Mouse (Mus musculus) hindbrain, embryonic 14.5 days (tissue): ENCODE data around the gene Emp1. TPM values are rescaled to one million over a fixed set of nuclear protein-coding genes. Genes with fewer than 3 reads are reported as not detected.

ENCODE experiments used
- ATAC-seq: fragments of 200-750 bp; cut with Nextera tagmentation; 2 replicates; pipeline ENCODE4 v1.8.0; 2017; ENCODE audit warnings: moderate number of reproducible peaks, mild to moderate bottlenecking, moderate TSS enrichment, moderate library complexity; ENCODE audit not compliant: low FRiP score
- DNase-seq: peaks from one replicate; pipeline ENCODE4 v3.0.0-alpha.2; 2015; ENCODE audit warnings: low spot score
- H3K27ac ChIP-seq: fragments of 300-500 bp; sonication (generic); 2 replicates; pipeline ENCODE4 v1.5.1; 2014; ENCODE audit warnings: mild to moderate bottlenecking, moderate library complexity
- H3K27me3 ChIP-seq: fragments of 300-500 bp; sonication (generic); 2 replicates; pipeline ENCODE4 v1.6.1; 2014; ENCODE audit warnings: mild to moderate bottlenecking, low read length, mixed read lengths; ENCODE audit not compliant: control insufficient read depth, insufficient read depth
- H3K36me3 ChIP-seq: fragments of 300-500 bp; sonication (generic); replicated peaks from 2 replicates; pipeline ENCODE4 v1.6.1; 2014; ENCODE audit not compliant: control insufficient read depth, insufficient read depth
- H3K4me1 ChIP-seq: fragments of 300-500 bp; sonication (generic); replicated peaks from 2 replicates; pipeline ENCODE4 v1.6.1; 2014; ENCODE audit warnings: antibody characterized with exemption, low read length, mixed read lengths; ENCODE audit not compliant: control insufficient read depth, insufficient read depth
- H3K4me2 ChIP-seq: fragments of 300-500 bp; sonication (generic); replicated peaks from 2 replicates; pipeline ENCODE4 v1.6.1; 2014; ENCODE audit warnings: mild to moderate bottlenecking, moderate library complexity
- H3K4me3 ChIP-seq: fragments of 300-500 bp; sonication (generic); replicated peaks from 2 replicates; pipeline ENCODE4 v1.5.1; 2014; ENCODE audit warnings: mild to moderate bottlenecking, low read length
- H3K9ac ChIP-seq: fragments of 300-500 bp; sonication (generic); 2 replicates; pipeline ENCODE4 v1.6.1; 2014
- H3K9me3 ChIP-seq: fragments of 300-500 bp; sonication (generic); 2 replicates; pipeline ENCODE4 v1.6.1; 2016; ENCODE audit warnings: low read length; ENCODE audit not compliant: control insufficient read depth
- WGBS: fragments of 180-500 bp; shearing (Covaris S2); extraction: QIAGEN DNeasy Blood & Tissue Kit; methylation state at CpG from one replicate; pipeline ENCODE4 v1.1.7; 2014; 5-methylcytosine and 5-hydroxymethylcytosine counted together
- polyA plus RNA-seq: library from polyadenylated mRNA; unstranded; fragments of >200 nt; fragmentation: Nextera tagmentation; extraction: Ambion mirVana; gene quantifications from 2 replicates; pipeline ENCODE4 v1.2.1, GENCODE M21; 2014

The Emp1 gene
- polyA plus RNA-seq, 1 experiment from 2014 or later = 4.9 TPM

DNA sequence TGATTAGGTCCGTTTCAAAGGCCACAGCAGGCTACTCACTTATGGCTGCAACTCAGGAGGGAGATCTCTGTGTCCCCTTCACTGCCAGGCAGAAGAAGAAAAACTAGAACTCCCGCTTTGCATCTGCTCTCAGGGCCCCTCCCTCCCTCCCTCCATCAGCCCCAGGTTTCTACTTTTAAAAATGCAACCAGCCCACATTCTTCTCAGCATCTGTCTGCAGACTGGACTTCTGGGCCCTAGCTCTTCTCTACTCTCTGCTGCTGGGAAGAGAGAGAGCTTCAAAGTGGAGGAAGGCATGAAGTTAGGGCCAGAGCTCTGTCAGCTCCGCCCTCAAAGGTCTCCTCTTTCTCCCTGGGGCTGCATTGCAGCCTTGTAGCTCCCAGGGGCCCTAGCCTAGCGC, 2.0 kb upstream of the Emp1 start:
- Histone ChIP-seq H3K36me3 (no peaks in the 10 kb centered on the region), H3K4me2 (no peak overlapping the region), H3K4me3 (no peak overlapping the region), H3K4me1 (peaks cover 8% of the 10 kb centered on the region; the same call in 1 of the 2 replicates), H3K27me3 (no peaks in the 10 kb centered on the region), H3K9me3 (no peaks in the 10 kb centered on the region), H3K9ac (no peak overlapping the region), H3K27ac (no peak overlapping the region)
- no peak for DNase-seq
- no peak for ATAC-seq
- WGBS = 66% methylated on average over 4 of the region's 4 CpGs

DNA sequence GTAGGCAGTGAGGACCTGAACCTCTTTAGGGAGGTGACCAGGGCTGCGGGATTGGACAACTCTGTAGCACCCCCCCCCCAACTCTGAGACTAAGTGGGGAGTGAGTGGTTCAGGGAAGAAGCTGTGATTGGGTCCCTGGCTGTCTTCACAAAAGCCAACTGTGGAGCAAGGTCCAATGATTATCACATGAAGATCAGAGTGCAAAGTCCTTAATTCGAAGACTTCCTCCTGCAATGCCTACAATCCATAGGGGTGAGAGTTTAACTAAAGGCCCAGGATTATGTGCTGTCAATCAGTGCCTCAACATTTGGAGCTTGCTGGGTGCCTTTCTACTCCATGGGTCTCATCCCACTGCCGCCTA, 267 bp upstream of the Emp1 start:
- Histone ChIP-seq H3K4me1 (peaks cover 8% of the 10 kb centered on the region; the same call in 1 of the 2 replicates), H3K4me2 (no peak overlapping the region), H3K27ac (no peak overlapping the region), H3K9ac (no peak overlapping the region), H3K4me3 (no peak overlapping the region), H3K36me3 (no peaks in the 10 kb centered on the region), H3K9me3 (no peaks in the 10 kb centered on the region), H3K27me3 (no peaks in the 10 kb centered on the region)
- WGBS = 59% methylated on average over 3 of the region's 3 CpGs
- no peak for DNase-seq
- no peak for ATAC-seq

DNA sequence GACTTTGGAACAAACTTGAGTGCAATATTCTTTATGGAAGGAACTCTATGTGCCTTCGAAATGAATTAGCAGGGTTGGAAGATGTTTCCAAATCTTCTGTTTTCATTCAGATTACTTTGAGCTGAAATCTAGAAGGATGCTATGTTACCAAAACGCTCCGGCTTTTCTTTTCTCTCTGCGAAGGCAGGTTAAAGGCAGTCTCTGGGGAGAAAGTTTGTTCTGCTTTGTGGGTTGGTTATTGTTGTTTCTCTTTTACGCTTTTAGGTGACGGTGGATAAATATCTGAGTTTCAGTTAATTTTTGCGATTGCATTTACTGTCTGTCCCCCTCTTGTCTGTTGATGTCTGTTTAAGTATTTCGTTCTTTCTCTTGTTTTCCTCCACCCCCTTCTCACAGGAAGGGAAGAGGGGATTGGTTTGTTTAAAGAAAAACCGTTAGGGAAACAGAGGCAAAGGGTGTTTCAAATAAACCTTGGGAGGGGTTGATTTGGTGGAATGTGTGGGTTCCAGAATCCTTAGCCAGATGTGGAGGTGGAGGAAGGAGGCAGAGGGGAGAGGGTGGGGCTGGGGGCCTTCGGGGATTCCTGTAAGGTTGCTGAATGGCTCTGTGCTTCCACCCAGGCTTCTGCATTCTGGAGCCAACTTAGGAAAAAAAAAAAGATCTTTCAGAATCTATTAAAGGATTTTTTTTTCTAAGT, 1.1 kb downstream of the Emp1 start:
- peak overlapping the region; percentile 20 for H3K4me3 ChIP-seq
- no peaks in the 10 kb centered on the region for H3K9me3 ChIP-seq
- H3K9ac ChIP-seq = no peak overlapping the region; the same call in 1 of the 2 replicates
- H3K27ac ChIP-seq = peak overlapping the region; percentile 62; the same call in 1 of the 2 replicates
- DNase-seq = no peak
- no peaks in the 10 kb centered on the region for H3K36me3 ChIP-seq
- 66% methylated on average over 10 of the region's 10 CpGs for WGBS
- H3K4me2 ChIP-seq = peak overlapping the region; percentile 27
- ATAC-seq = no peak
- no peaks in the 10 kb centered on the region for H3K27me3 ChIP-seq
- H3K4me1 ChIP-seq = peaks cover 8% of the 10 kb centered on the region; the same call in 1 of the 2 replicates

DNA sequence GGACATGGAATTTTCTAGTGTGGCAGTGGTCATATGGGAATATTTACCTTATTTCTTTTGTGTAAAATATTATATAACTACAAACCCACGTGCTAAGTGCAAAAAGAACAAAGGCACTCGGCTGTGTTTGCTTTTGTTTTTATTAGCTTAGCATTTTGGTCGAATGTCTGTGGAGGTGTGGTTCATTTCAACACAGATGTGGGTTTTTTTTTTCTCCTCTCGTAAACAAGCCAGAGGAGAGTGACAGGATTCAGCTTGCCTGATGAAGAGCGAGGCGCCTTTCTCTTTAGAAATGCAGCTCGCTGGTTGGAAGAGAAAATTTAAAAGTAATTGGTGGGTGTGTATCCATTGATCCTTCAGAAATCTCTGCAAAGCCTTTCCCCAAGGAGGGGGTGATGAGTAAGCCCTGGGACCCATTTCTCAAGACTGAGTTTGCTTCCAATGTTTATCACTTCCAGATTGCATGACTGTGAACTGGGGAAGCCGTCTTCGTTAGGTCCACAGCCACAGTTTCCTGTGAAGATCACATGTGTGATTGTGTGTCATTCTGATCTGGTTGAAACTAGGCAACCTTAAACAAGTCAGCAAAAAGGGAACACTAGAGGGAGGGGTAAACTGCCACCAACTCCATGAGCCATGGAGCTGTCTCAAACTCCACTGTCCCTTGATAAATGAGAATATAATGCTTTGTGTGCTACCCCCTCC, 1.8 kb downstream of the Emp1 start:
- Histone ChIP-seq H3K9ac (peak overlapping the region; percentile 31; the same call in 1 of the 2 replicates), H3K27me3 (no peaks in the 10 kb centered on the region), H3K27ac (peak overlapping the region; percentile 46; the same call in 1 of the 2 replicates), H3K4me1 (peaks cover 8% of the 10 kb centered on the region; the same call in 1 of the 2 replicates), H3K36me3 (no peaks in the 10 kb centered on the region), H3K4me2 (peak overlapping the region; percentile 27), H3K4me3 (no peak overlapping the region), H3K9me3 (no peaks in the 10 kb centered on the region)
- no peak for ATAC-seq
- no peak for DNase-seq
- 47% methylated on average over 9 of the region's 9 CpGs for WGBS

DNA sequence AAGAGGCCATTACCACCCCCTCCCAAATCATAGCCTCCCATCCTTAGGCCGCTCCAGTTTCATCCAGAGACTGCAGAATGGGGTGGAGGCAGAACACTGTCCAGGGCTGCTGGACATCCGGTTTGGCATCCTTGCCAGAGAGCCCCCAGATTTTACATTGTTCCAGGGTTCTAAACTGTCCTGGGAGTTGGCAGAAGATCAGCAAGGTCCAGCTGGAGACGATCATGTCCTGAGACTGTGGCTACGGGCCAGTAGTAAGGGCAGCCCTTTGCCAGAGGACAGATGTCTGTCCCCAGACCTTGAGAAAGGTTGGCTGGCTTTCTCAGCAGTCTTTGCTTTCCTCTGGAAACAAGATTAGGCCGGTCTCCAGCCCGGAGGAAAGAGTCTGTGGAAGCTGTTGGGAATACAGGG, 2.6 kb downstream of the Emp1 start:
- peak overlapping the region; percentile 27; the same call in 1 of the 2 replicates for H3K4me2 ChIP-seq
- ATAC-seq = no peak
- WGBS = 75% methylated on average over 6 of the region's 6 CpGs
- H3K36me3 ChIP-seq = no peaks in the 10 kb centered on the region
- no peak overlapping the region; the same call in 1 of the 2 replicates for H3K9ac ChIP-seq
- H3K27ac ChIP-seq = peak overlapping the region; percentile 46; the same call in 1 of the 2 replicates
- H3K27me3 ChIP-seq = no peaks in the 10 kb centered on the region
- peaks cover 8% of the 10 kb centered on the region; the same call in 1 of the 2 replicates for H3K4me1 ChIP-seq
- no peak overlapping the region for H3K4me3 ChIP-seq
- peak; percentile 29 for DNase-seq
- no peaks in the 10 kb centered on the region for H3K9me3 ChIP-seq

DNA sequence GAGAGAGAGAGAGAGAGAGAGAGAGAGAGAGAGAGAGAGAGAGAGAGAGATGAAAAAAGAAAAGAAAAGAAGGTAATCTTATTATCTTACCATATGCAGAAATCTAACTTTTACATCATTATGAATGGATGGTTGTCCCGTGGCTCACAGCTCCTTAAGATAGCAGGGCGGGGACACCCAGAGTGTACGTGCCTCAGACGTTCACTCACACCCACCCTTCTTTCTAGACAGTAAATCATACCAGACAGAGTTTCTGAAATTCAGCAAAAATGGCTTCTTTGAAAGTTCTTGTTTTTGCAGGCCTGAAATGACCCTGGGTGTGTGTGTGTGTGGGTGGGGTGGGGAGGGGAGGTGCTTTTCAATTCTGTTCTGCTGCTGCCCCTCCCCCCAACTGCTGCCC, 3.3 kb downstream of the Emp1 start:
- DNase-seq (no peak), ATAC-seq (no peak)
- Histone ChIP-seq H3K9ac (no peak overlapping the region), H3K27ac (no peak overlapping the region), H3K4me2 (no peak overlapping the region), H3K27me3 (no peaks in the 10 kb centered on the region), H3K36me3 (no peaks in the 10 kb centered on the region), H3K9me3 (no peaks in the 10 kb centered on the region), H3K4me1 (peaks cover 8% of the 10 kb centered on the region; the same call in 1 of the 2 replicates), H3K4me3 (no peak overlapping the region)
- WGBS = 85% methylated on average over 4 of the region's 4 CpGs

DNA sequence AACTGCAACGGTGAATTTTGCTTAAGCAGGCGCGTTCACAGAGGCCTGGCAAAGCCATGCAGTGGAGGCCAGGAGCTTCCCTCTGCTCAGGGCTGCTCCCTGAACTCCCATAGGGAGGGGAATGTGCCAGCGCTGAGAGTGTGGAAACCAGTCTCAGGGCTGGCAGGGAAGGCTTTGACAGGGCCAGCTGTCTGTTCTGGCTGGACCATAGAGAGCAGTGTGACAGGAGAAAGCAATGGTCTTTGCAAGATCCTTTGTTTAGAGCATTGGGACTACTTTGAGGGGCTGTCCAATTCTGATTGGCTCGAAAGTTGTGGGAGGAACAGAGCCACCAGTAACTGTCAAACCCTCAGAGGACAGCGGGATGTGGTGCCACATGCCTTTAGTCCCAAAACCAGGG, 5.9 kb downstream of the Emp1 start:
- Histone ChIP-seq H3K27me3 (no peaks in the 10 kb centered on the region), H3K4me1 (peaks cover 2% of the 10 kb centered on the region; the same call in 1 of the 2 replicates), H3K9ac (no peak overlapping the region), H3K9me3 (no peaks in the 10 kb centered on the region), H3K27ac (0 out of 2 replicates have a peak overlapping the region, but pooled peaks have one; percentile 17), H3K36me3 (no peaks in the 10 kb centered on the region), H3K4me3 (no peak overlapping the region), H3K4me2 (no peak overlapping the region)
- WGBS = 41% methylated on average over 6 of the region's 6 CpGs
- ATAC-seq (peak; percentile 75; the same call in 1 of the 2 replicates), DNase-seq (peak; percentile 30)

DNA sequence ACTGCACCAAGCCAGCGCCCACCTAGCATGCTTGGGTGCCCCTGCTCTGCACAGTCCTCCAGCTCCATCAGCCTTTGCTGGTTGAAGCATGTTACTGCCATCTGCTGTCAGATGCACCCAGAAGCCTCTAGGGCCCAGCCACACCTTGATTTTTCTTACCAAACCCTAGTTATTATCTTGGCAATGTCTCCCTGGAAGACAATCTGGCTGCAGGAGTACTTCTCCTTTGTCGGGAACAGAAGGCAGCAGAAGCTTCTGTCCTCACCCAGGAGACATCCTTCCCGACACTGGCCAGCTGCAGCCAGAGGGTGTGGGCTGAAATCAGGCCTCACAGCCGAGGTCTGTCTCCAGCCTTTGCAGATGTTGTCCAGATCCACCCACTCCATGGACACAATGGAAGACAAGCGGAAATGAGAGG, 7.2 kb downstream of the Emp1 start:
- H3K4me1 ChIP-seq = no peaks in the 10 kb centered on the region; the same call in 1 of the 2 replicates
- no peak overlapping the region for H3K4me3 ChIP-seq
- H3K36me3 ChIP-seq = no peaks in the 10 kb centered on the region
- no peaks in the 10 kb centered on the region for H3K9me3 ChIP-seq
- DNase-seq = no peak
- H3K27me3 ChIP-seq = no peaks in the 10 kb centered on the region
- no peak for ATAC-seq
- H3K4me2 ChIP-seq = no peak overlapping the region
- H3K9ac ChIP-seq = no peak overlapping the region
- H3K27ac ChIP-seq = no peak overlapping the region
- WGBS = 55% methylated on average over 5 of the region's 5 CpGs

DNA sequence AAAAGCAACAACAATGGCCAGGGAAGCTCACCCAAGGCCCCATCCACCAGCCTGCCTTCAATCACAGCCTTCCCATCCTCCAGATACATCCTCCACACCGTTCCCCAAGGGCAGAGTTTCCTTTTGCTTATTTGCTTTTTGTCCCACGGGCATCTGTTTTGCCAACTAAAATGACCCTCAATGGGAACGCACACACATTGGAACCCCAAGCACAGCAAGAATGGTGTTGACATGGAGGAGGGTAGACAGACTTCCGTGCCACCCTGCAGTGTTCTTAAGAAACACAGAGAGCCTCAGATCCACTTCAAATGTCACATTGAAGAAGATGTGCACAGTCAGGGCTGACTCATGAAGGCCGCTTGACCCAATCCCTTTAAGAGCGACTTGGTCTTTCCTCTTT, 8.6 kb downstream of the Emp1 start:
- Histone ChIP-seq H3K9ac (no peak overlapping the region), H3K4me1 (peaks cover 4% of the 10 kb centered on the region), H3K27ac (no peak overlapping the region), H3K27me3 (no peaks in the 10 kb centered on the region), H3K36me3 (no peaks in the 10 kb centered on the region), H3K9me3 (no peaks in the 10 kb centered on the region), H3K4me2 (no peak overlapping the region), H3K4me3 (no peak overlapping the region)
- no peak for ATAC-seq
- DNase-seq = no peak
- 87% methylated on average over 6 of the region's 6 CpGs for WGBS
